Mouse (Mus musculus) heart, embryonic 13.5 days (tissue): Measurements from ENCODE around the gene Spata32. TPM values are rescaled to one million over a fixed set of nuclear protein-coding genes. Genes with fewer than 3 reads are reported as not detected.
A peak's percentile ranks its signal among the peaks of the same experiment; 100 is the strongest.

Source experiments
- ATAC-seq: fragments of 200-750 bp; cut with Nextera tagmentation; 2 replicates; pipeline ENCODE4 v1.8.0; 2017; ENCODE audit warnings: moderate TSS enrichment; ENCODE audit not compliant: insufficient number of reproducible peaks, low FRiP score, low TSS enrichment; ENCODE audit errors: extremely low read depth
- H3K27ac ChIP-seq: fragments of 300-500 bp; sonication (generic); replicated peaks from 2 replicates; pipeline ENCODE4 v1.5.1; 2015; ENCODE audit warnings: moderate library complexity, mild to moderate bottlenecking, inconsistent platforms
- H3K27me3 ChIP-seq: fragments of 300-500 bp; sonication (generic); replicated peaks from 2 replicates; pipeline ENCODE4 v1.6.1; 2015; ENCODE audit warnings: mild to moderate bottlenecking, inconsistent platforms
- H3K36me3 ChIP-seq: fragments of 300-500 bp; sonication (generic); 2 replicates; pipeline ENCODE4 v1.6.1; 2015; ENCODE audit warnings: mild to moderate bottlenecking, inconsistent platforms
- H3K4me1 ChIP-seq: fragments of 300-500 bp; sonication (generic); 2 replicates; pipeline ENCODE4 v1.6.1; 2015; ENCODE audit warnings: inconsistent platforms
- H3K4me2 ChIP-seq: fragments of 300-500 bp; sonication (generic); 2 replicates; pipeline ENCODE4 v1.6.1; 2015; ENCODE audit warnings: inconsistent platforms, mild to moderate bottlenecking, moderate library complexity
- H3K4me3 ChIP-seq: fragments of 300-500 bp; sonication (generic); 2 replicates; pipeline ENCODE4 v1.5.1; 2015; ENCODE audit warnings: moderate library complexity, mild to moderate bottlenecking, inconsistent platforms
- H3K9ac ChIP-seq: fragments of 300-500 bp; sonication (generic); 2 replicates; pipeline ENCODE4 v1.6.1; 2015; ENCODE audit warnings: inconsistent platforms, mild to moderate bottlenecking, moderate library complexity
- H3K9me3 ChIP-seq: fragments of 300-500 bp; sonication (generic); 2 replicates; pipeline ENCODE4 v1.6.1; 2016; ENCODE audit warnings: inconsistent platforms
- WGBS: fragments of 180-500 bp; shearing (Covaris S2); methylation state at CpG from one replicate; pipeline ENCODE4 v1.1.7; 2015; ENCODE audit warnings: mixed read lengths; 5-methylcytosine and 5-hydroxymethylcytosine counted together
- polyA plus RNA-seq: library from polyadenylated mRNA; unstranded; fragments of >200 nt; fragmentation: Nextera tagmentation; extraction: Ambion mirVana; gene quantifications from 2 replicates; pipeline ENCODE4 v1.2.1, GENCODE M21; 2015

The Spata32 gene
- polyA plus RNA-seq, 1 experiment from 2014 or later, result not detected

- peaks cover 46% of the 10 kb centered on the region for H3K4me1 ChIP-seq
- H3K27ac ChIP-seq, result no peak overlapping the region
- H3K4me2 ChIP-seq, result peak overlapping the region; percentile 96; the same call in 1 of the 2 replicates
- H3K36me3 ChIP-seq, result no peaks in the 10 kb centered on the region
- H3K9me3 ChIP-seq, result no peaks in the 10 kb centered on the region
- no peak for ATAC-seq
- 41% methylated on average over 6 of the region's 6 CpGs for WGBS
- H3K27me3 ChIP-seq, result peaks cover 60% of the 10 kb centered on the region
- H3K9ac ChIP-seq, result no peak overlapping the region
- H3K4me3 ChIP-seq, result 0 out of 2 replicates have a peak overlapping the region, but pooled peaks have one; percentile 68
These were observed 45.7 kb downstream of the Spata32 start for GRCm38 (mm10) chr11:103172392-103173040.

GRCm38 (mm10) chr11:103171703-103172391, 46.4 kb downstream of the Spata32 start:
- no peaks in the 10 kb centered on the region for H3K36me3 ChIP-seq
- H3K4me3 ChIP-seq, result peak overlapping the region; percentile 68
- H3K4me1 ChIP-seq, result peaks cover 39% of the 10 kb centered on the region
- 38% methylated on average over 9 of the region's 9 CpGs for WGBS
- peaks cover 63% of the 10 kb centered on the region for H3K27me3 ChIP-seq
- ATAC-seq, result no peak
- H3K9ac ChIP-seq, result peak overlapping the region; percentile 83; the same call in 1 of the 2 replicates
- H3K27ac ChIP-seq, result 0 out of 2 replicates have a peak overlapping the region, but pooled peaks have one; percentile 12
- H3K9me3 ChIP-seq, result no peaks in the 10 kb centered on the region
- peak overlapping the region; percentile 96 for H3K4me2 ChIP-seq

- WGBS, result 3% methylated on average over 23 of the region's 23 CpGs
- Histone ChIP-seq H3K9ac (peak overlapping the region; percentile 83), H3K4me1 (peaks cover 35% of the 10 kb centered on the region), H3K9me3 (no peaks in the 10 kb centered on the region), H3K27ac (no peak overlapping the region), H3K4me2 (peak overlapping the region; percentile 96), H3K36me3 (no peaks in the 10 kb centered on the region), H3K4me3 (peak overlapping the region; percentile 68), H3K27me3 (peaks cover 67% of the 10 kb centered on the region)
- no peak for ATAC-seq
These were observed 47.0 kb downstream of the Spata32 start for GRCm38 (mm10) chr11:103171286-103171620.

GRCm38 (mm10) chr11:103170494-103171285, 47.5 kb downstream of the Spata32 start, which contains the start of gene Fmnl1:
Fmnl1 (plus strand) TSS chr11:103171107.
- Histone ChIP-seq H3K27me3 (peaks cover 72% of the 10 kb centered on the region), H3K9me3 (no peaks in the 10 kb centered on the region), H3K4me2 (peak within 1 kb of the TSS; percentile 96), H3K4me1 (peaks cover 29% of the 10 kb centered on the region), H3K27ac (0 out of 2 replicates have a peak within 1 kb of the TSS, but pooled peaks have one; percentile 12), H3K36me3 (no peaks in the 10 kb centered on the region), H3K4me3 (peak within 1 kb of the TSS; percentile 68), H3K9ac (peak within 1 kb of the TSS; percentile 83)
- WGBS, result 2% methylated on average over 64 of the region's 84 CpGs
- no peak for ATAC-seq

GRCm38 (mm10) chr11:103170111-103170493, 48.1 kb downstream of the Spata32 start:
- Histone ChIP-seq H3K27me3 (peaks cover 72% of the 10 kb centered on the region), H3K9ac (peak overlapping the region; percentile 83)

GRCm38 (mm10) chr11:103169664-103170063, 48.6 kb downstream of the Spata32 start:
- Histone ChIP-seq H3K9me3 (no peaks in the 10 kb centered on the region), H3K27ac (no peak overlapping the region), H3K36me3 (no peaks in the 10 kb centered on the region), H3K4me3 (no peak overlapping the region), H3K4me2 (no peak overlapping the region), H3K9ac (no peak overlapping the region), H3K4me1 (peaks cover 23% of the 10 kb centered on the region), H3K27me3 (peaks cover 72% of the 10 kb centered on the region)
- 77% methylated on average over 5 of the region's 5 CpGs for whole genome bisulfite sequencing
- ATAC-seq, result no peak

More at GRCm38 (mm10) chr11:103170111-103170493, 48.1 kb downstream of the Spata32 start:
- Histone ChIP-seq H3K4me2 (peak overlapping the region; percentile 96), H3K27ac (no peak overlapping the region), H3K4me3 (peak overlapping the region; percentile 68), H3K9me3 (no peaks in the 10 kb centered on the region), H3K4me1 (peaks cover 27% of the 10 kb centered on the region), H3K36me3 (no peaks in the 10 kb centered on the region)
- ATAC-seq, result no peak
- 44% methylated on average over 3 of the region's 3 CpGs for WGBS

GRCm38 (mm10) chr11:103168690-103169390, 49.4 kb downstream of the Spata32 start:
- no peak for ATAC-seq
- WGBS, result 25% methylated on average over 9 of the region's 9 CpGs
- H3K27me3 ChIP-seq, result peaks cover 71% of the 10 kb centered on the region

GRCm38 (mm10) chr11:103164391-103164790, 53.8 kb downstream of the Spata32 start:
- H3K4me2 ChIP-seq, result peak overlapping the region; percentile 35
- ATAC-seq, result no peak
- no peak overlapping the region; the same call in 1 of the 2 replicates for H3K4me3 ChIP-seq
- no peaks in the 10 kb centered on the region for H3K9me3 ChIP-seq
- H3K27me3 ChIP-seq, result peaks cover 26% of the 10 kb centered on the region
- no peak overlapping the region for H3K27ac ChIP-seq
- peaks cover 8% of the 10 kb centered on the region for H3K4me1 ChIP-seq
- H3K9ac ChIP-seq, result 0 out of 2 replicates have a peak overlapping the region, but pooled peaks have one; percentile 28
- 13% methylated on average over 10 of the region's 10 CpGs for WGBS
- H3K36me3 ChIP-seq, result no peaks in the 10 kb centered on the region

More at GRCm38 (mm10) chr11:103168690-103169390, 49.4 kb downstream of the Spata32 start:
- Histone ChIP-seq H3K36me3 (no peaks in the 10 kb centered on the region), H3K9ac (no peak overlapping the region), H3K4me2 (no peak overlapping the region), H3K27ac (no peak overlapping the region), H3K9me3 (no peaks in the 10 kb centered on the region), H3K4me3 (no peak overlapping the region), H3K4me1 (peaks cover 25% of the 10 kb centered on the region)

- 88% methylated on average over 5 of the region's 5 CpGs for WGBS
These were observed 56.1 kb downstream of the Spata32 start for GRCm38 (mm10) chr11:103162132-103162531.

GRCm38 (mm10) chr11:103161449-103161848, 56.8 kb downstream of the Spata32 start:
- H3K9me3 ChIP-seq, result no peaks in the 10 kb centered on the region
- no peak for ATAC-seq
- no peak overlapping the region for H3K4me3 ChIP-seq
- H3K4me1 ChIP-seq, result peaks cover 19% of the 10 kb centered on the region
- H3K27ac ChIP-seq, result no peak overlapping the region
- no peak overlapping the region for H3K4me2 ChIP-seq
- no peak overlapping the region for H3K9ac ChIP-seq
- no peaks in the 10 kb centered on the region for H3K36me3 ChIP-seq
- WGBS, result 70% methylated on average over 7 of the region's 7 CpGs
- H3K27me3 ChIP-seq, result 0 out of 2 replicates have a peak, but pooled peaks cover 7% of the 10 kb centered on the region

More at GRCm38 (mm10) chr11:103162132-103162531, 56.1 kb downstream of the Spata32 start:
- Histone ChIP-seq H3K9ac (no peak overlapping the region), H3K36me3 (no peaks in the 10 kb centered on the region), H3K4me1 (peaks cover 19% of the 10 kb centered on the region), H3K4me2 (no peak overlapping the region), H3K27me3 (0 out of 2 replicates have a peak, but pooled peaks cover 9% of the 10 kb centered on the region), H3K4me3 (no peak overlapping the region), H3K9me3 (no peaks in the 10 kb centered on the region), H3K27ac (no peak overlapping the region)
- no peak for ATAC-seq
